ENCODE assay signal across 30 mouse cellular contexts in the genomic region with DNA sequence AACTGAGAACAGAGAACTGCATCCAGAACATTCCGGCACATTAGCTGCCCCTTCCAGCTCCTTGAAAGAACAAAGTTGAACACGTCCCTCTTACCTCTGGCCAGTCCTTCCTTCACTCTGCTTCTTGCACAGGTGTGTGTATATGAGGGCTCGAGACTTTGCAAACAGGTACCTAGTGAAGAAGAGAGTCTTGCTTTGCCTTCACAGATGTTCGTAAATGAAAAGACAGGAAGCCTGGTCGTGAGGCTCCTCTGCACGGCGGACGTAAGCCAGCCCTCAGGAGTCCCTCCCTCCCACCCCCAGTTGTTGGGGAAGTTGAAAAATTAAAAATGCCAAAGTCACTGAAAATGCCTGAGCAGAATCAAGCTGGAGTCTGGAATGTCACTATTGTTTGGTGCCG. TPM values are rescaled to one million over a fixed set of nuclear protein-coding genes. Genes with fewer than 3 reads are reported as not detected.
DNase-seq lines count a peak whose midpoint lies in the region; ATAC-seq and TF ChIP-seq lines count a peak whose summit lies in the region.
"Had no signal": no experiment of that assay in that cellular context is flagged by ENCODE, and none has a peak within 500 bp of the region (broad histone marks: within the 10 kb centered on the region; RNA-seq: fewer than 3 reads in every experiment).

Gene Cd4 (minus strand): TSS at position 236 of the 400 bp plus-strand sequence.

- 0 out of 2 replicates have a peak, but pooled peaks cover 5% of the 10 kb centered on the region for H3K4me1 ChIP-seq in olfactory bulb, adult 2 months (ENCODE audit: control insufficient read depth, insufficient read depth, low read length)
- peaks cover 9% of the 10 kb centered on the region for H3K4me1 ChIP-seq in cerebellum, adult 2 months (ENCODE audit: control insufficient read depth, insufficient read depth, low read length)
- H3K4me1 ChIP-seq: embryonic facial prominence, embryonic 12.5 days; intestine, embryonic 15.5 days; liver, embryonic 13.5 days; neural tube, embryonic 15.5 days had no signal

- H3K27ac ChIP-seq in olfactory bulb, adult 2 months (ENCODE audit: insufficient read depth, low read depth, low read length) = no peak within 1 kb of the TSS; the same call in 1 of the 2 replicates
- no peak within 1 kb of the TSS for H3K27ac ChIP-seq in cerebellum, adult 2 months (ENCODE audit: insufficient read depth, low read length)
- H3K27ac ChIP-seq: embryonic facial prominence, embryonic 12.5 days; heart, adult 2 months; heart, embryonic 13.5 days; hindbrain, embryonic 13.5 days; intestine, embryonic 15.5 days; liver, embryonic 13.5 days; neural tube, embryonic 15.5 days had no signal

- DNase-seq in CD4-positive, CD25-positive, alpha-beta regulatory T cell, adult 2 months (ENCODE audit: low read depth, low spot score) = peak; percentile 68
- peak; percentile 65 for DNase-seq in thymus, postnatal 25 days
- no peak for DNase-seq in cerebellum, adult 9-11 months
- DNase-seq in urinary bladder, postnatal 14 days (ENCODE audit: low spot score) = no peak
- no peak for DNase-seq in cerebellum, adult 2 months
- DNase-seq: adrenal gland, postnatal 36 days; B cell, adult 2 months; cerebellum, adult 11 months; cerebellum, postnatal 14 days; forebrain, postnatal 0 days; gastrocnemius, postnatal 36 days; heart, adult 2 months; heart, postnatal 36 days; kidney, adult 8-10 months; kidney, postnatal 4 days; liver, embryonic 13.5 days; lung, adult 2 months; lung, postnatal 14 days; midbrain, embryonic 14.5 days; spleen, adult 18-20 months had no signal

- ATAC-seq in activated CD4-positive, CD25-positive, alpha-beta regulatory T cell, adult 4 months = peak; percentile 29
- ATAC-seq: forebrain, postnatal 0 days; intestine, embryonic 15.5 days had no signal

- no peaks in the 10 kb centered on the region for H3K27me3 ChIP-seq in cerebellum, adult 2 months (ENCODE audit: control insufficient read depth, insufficient read depth, low read length)
- H3K27me3 ChIP-seq: embryonic facial prominence, embryonic 12.5 days; heart, embryonic 13.5 days; hindbrain, embryonic 13.5 days; intestine, embryonic 15.5 days; liver, embryonic 13.5 days; neural tube, embryonic 15.5 days had no signal

- no peak for TF ChIP-seq POLR2A in olfactory bulb, adult 2 months (IDR thresholded peaks at IDR 0.05; ENCODE audit: insufficient read depth, low read depth, low read length)
- no peak for TF ChIP-seq POLR2A in cerebellum, adult 2 months (IDR thresholded peaks at IDR 0.05; ENCODE audit: borderline replicate concordance, insufficient read depth, low read length)

- TF ChIP-seq CTCF in olfactory bulb, adult 2 months (IDR thresholded peaks at IDR 0.05; ENCODE audit: insufficient read depth, low read depth, low read length) = no peak
- TF ChIP-seq CTCF in cerebellum, adult 2 months (IDR thresholded peaks at IDR 0.05; ENCODE audit: borderline replicate concordance, insufficient read depth, low read depth, low read length) = no peak

- H3K4me3 ChIP-seq in olfactory bulb, adult 2 months (ENCODE audit: insufficient read depth, low read depth, low read length) = no peak within 1 kb of the TSS; the same call in 1 of the 2 replicates
- no peak within 1 kb of the TSS for H3K4me3 ChIP-seq in cerebellum, adult 2 months (replicated peaks; ENCODE audit: insufficient read depth, low read depth, low read length)
- H3K4me3 ChIP-seq: embryonic facial prominence, embryonic 12.5 days; heart, adult 2 months; heart, embryonic 13.5 days; hindbrain, embryonic 13.5 days; intestine, embryonic 15.5 days; liver, embryonic 13.5 days; megakaryocyte, embryonic 14.5 days; myocyte; neural tube, embryonic 15.5 days had no signal

- 91% methylated on average over 9 of the region's 9 CpGs for WGBS in olfactory bulb, adult 2 months
- 93% methylated on average over 9 of the region's 9 CpGs for WGBS in cerebellum, adult 2 months

RNA-seq across cellular contexts. Expression of gene Cd4, which starts in this region (rescaled TPM):
- polyA plus RNA-seq in activated CD4-positive, CD25-positive, alpha-beta regulatory T cell, adult 4 months (2017; shearing (Covaris generic)) = 100 to 1,000 TPM; 240 to 401 TPM
- polyA plus RNA-seq in olfactory bulb, adult 2 months (2012; ENCODE audit: insufficient read depth, insufficient read length, low replicate concordance, missing spikeins) = 395 and 682 TPM in 2 replicates
- 0.05 and 0.26 TPM in 2 replicates for polyA plus RNA-seq in cerebellum, adult 2 months (2012; rRNA removed)
- polyA plus RNA-seq: forebrain, embryonic 11.5 days; heart, embryonic 13.5 days; liver, embryonic 13.5 days; myocyte had no signal

Comparison
In these comparisons a context has a peak if more than half of its experiments do, and no peak if none do; other contexts are left out.
1. RNA of gene Cd4 (polyA plus RNA-seq): 395 to 682 TPM in olfactory bulb, adult 2 months and 240 to 401 TPM in activated CD4-positive, CD25-positive, alpha-beta regulatory T cell, adult 4 months; 0.05 to 0.26 TPM in cerebellum, adult 2 months; every median in the first group is over 100 times any median in the second.
2. DNase-seq: peak in CD4-positive, CD25-positive, alpha-beta regulatory T cell, adult 2 months (single experiment) and thymus, postnatal 25 days (single experiment); none in cerebellum, adult 9-11 months (single experiment), urinary bladder, postnatal 14 days (single experiment) and cerebellum, adult 2 months (0 of 2).